Mouse (Mus musculus): ENCODE measurements around the gene Tacc3. TPM values are rescaled to one million over a fixed set of nuclear protein-coding genes. Genes with fewer than 3 reads are reported as not detected.

Tacc3 gene
- polyA plus RNA-seq, 1 experiment from 2014 or later, result 27.9 TPM

GRCm38 (mm10) chr5:33657251-33657786 lies 609 bp upstream of the Tacc3 start:
- no peaks in the 10 kb centered on the region for H3K9me3 ChIP-seq
- H3K4me3 ChIP-seq, result peak overlapping the region; percentile 71
- peak overlapping the region; percentile 76 for H3K4me2 ChIP-seq
- peak; percentile 43 for ATAC-seq (replicated peaks)
- peak overlapping the region; percentile 67 for H3K9ac ChIP-seq
- WGBS, result under 1% methylated on average over 32 of the region's 32 CpGs
- peak overlapping the region; percentile 93 for H3K27ac ChIP-seq
- no peaks in the 10 kb centered on the region for H3K27me3 ChIP-seq (replicated peaks)
- H3K4me1 ChIP-seq, result peaks cover 35% of the 10 kb centered on the region
- 0 out of 2 replicates have a peak, but pooled peaks cover 3% of the 10 kb centered on the region for H3K36me3 ChIP-seq (replicated peaks)

DNA sequence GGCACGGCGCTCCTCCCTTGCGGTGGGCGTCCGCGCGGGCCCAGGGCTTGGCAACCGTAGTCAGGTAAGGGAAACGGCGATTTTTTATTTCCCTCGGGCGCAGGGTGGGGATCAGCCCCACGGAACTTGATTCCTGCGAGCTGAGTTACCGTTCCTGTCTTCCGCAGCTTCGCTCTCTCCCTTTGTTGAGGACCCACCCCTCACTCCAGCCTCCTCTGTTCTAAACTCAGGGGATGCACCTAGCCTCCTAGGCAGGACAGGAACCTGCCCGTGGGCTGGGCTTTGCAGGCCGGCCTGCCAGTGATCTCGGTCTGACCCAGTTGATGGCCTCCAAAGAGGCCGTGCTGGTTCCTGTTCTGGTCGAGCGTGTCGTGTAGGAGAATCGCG lies 729 bp downstream of the Tacc3 start:
- Histone ChIP-seq H3K9me3 (no peaks in the 10 kb centered on the region), H3K4me2 (peak overlapping the region; percentile 76), H3K27me3 (replicated peaks) (no peaks in the 10 kb centered on the region), H3K36me3 (replicated peaks) (0 out of 2 replicates have a peak, but pooled peaks cover 3% of the 10 kb centered on the region), H3K27ac (0 out of 2 replicates have a peak overlapping the region, but pooled peaks have one; percentile 93), H3K9ac (peak overlapping the region; percentile 21), H3K4me1 (peaks cover 32% of the 10 kb centered on the region), H3K4me3 (peak overlapping the region; percentile 71)
- ATAC-seq (replicated peaks), result peak; percentile 14
- WGBS, result 0% methylated on average over 26 of the region's 26 CpGs

- no peak for ATAC-seq (replicated peaks)
These were observed 10.3 kb downstream of the Tacc3 start for GRCm38 (mm10) chr5:33668223-33668622.

GRCm38 (mm10) chr5:33671659-33672058 lies 13.7 kb downstream of the Tacc3 start:
- no peak overlapping the region for H3K4me2 ChIP-seq
- no peaks in the 10 kb centered on the region for H3K27me3 ChIP-seq (replicated peaks)
- H3K27ac ChIP-seq, result no peak overlapping the region
- H3K9ac ChIP-seq, result no peak overlapping the region
- peaks cover 4% of the 10 kb centered on the region; the same call in 1 of the 2 replicates for H3K36me3 ChIP-seq (replicated peaks)
- peaks cover 9% of the 10 kb centered on the region for H3K4me1 ChIP-seq
- ATAC-seq (replicated peaks), result no peak
- no peaks in the 10 kb centered on the region for H3K9me3 ChIP-seq
- 91% methylated on average over 5 of the region's 5 CpGs for WGBS
- H3K4me3 ChIP-seq, result no peak overlapping the region

More at GRCm38 (mm10) chr5:33668223-33668622, 10.3 kb downstream of the Tacc3 start:
- Histone ChIP-seq H3K27ac (no peak overlapping the region), H3K27me3 (replicated peaks) (no peaks in the 10 kb centered on the region), H3K4me3 (no peak overlapping the region), H3K9ac (no peak overlapping the region), H3K4me1 (no peaks in the 10 kb centered on the region), H3K9me3 (no peaks in the 10 kb centered on the region), H3K4me2 (no peak overlapping the region), H3K36me3 (replicated peaks) (peaks cover 4% of the 10 kb centered on the region; the same call in 1 of the 2 replicates)

DNA sequence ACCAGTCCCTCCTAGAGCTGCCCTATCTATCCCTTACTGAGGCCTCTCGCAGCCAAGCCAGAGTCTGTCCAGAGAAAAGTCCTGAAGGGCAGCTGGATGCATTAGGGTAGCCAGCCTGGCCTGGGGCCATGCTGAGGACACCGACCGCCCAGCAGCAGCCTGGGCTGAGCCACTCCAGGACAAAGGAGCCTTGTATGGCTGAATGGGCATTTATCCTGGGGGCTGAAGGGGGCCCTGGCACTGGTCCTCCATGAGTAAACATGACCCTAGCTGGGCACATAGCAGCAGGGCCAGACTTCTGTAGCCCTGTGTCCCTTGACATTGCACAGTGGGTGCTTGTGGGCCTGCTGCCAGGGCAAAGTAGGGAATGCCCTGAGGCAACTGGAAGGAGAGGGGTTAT lies 16.5 kb downstream of the Tacc3 start:
- H3K4me3 ChIP-seq, result no peak overlapping the region
- H3K4me1 ChIP-seq, result peaks cover 9% of the 10 kb centered on the region
- no peaks in the 10 kb centered on the region for H3K36me3 ChIP-seq (replicated peaks)
- 56% methylated on average over 3 of the region's 3 CpGs for WGBS
- no peak overlapping the region for H3K9ac ChIP-seq
- no peaks in the 10 kb centered on the region for H3K27me3 ChIP-seq (replicated peaks)
- no peaks in the 10 kb centered on the region for H3K9me3 ChIP-seq
- ATAC-seq (replicated peaks), result peak; percentile 58
- no peak overlapping the region for H3K4me2 ChIP-seq
- H3K27ac ChIP-seq, result peak overlapping the region; percentile 25; the same call in 1 of the 2 replicates

DNA sequence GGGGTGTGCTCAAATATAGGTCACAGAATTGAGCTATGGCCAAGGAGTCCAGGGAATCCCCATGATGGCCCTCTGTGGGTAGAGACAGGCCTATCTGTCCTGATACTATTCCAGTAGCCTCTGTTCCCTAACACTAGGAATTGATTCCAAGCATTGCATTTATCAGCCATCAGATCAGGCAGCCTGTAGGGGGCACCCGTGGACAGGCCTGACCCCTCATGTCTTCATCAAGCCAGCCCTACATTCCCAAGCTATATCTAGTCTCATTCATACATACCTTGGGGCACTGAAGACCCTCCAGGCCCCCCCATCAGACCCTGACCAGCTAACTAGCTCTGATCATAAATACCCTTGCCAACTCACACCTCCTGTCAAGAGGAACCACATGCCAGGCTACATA lies 18.0 kb downstream of the Tacc3 start:
- Histone ChIP-seq H3K9ac (no peak overlapping the region), H3K27ac (no peak overlapping the region), H3K36me3 (replicated peaks) (no peaks in the 10 kb centered on the region), H3K9me3 (no peaks in the 10 kb centered on the region), H3K4me1 (peaks cover 9% of the 10 kb centered on the region), H3K27me3 (replicated peaks) (no peaks in the 10 kb centered on the region), H3K4me2 (no peak overlapping the region), H3K4me3 (no peak overlapping the region)
- ATAC-seq (replicated peaks), result no peak
- WGBS, result 0% methylated on average over 1 of the region's 1 CpGs

- no peak for ATAC-seq (replicated peaks)
- Histone ChIP-seq H3K4me1 (peaks cover 9% of the 10 kb centered on the region), H3K4me2 (no peak overlapping the region), H3K36me3 (replicated peaks) (no peaks in the 10 kb centered on the region), H3K9me3 (no peaks in the 10 kb centered on the region), H3K4me3 (no peak overlapping the region), H3K27me3 (replicated peaks) (no peaks in the 10 kb centered on the region), H3K9ac (no peak overlapping the region), H3K27ac (no peak overlapping the region)
- WGBS, result 81% methylated on average over 5 of the region's 5 CpGs
These were observed 20.3 kb downstream of the Tacc3 start for GRCm38 (mm10) chr5:33678244-33678643.

GRCm38 (mm10) chr5:33681044-33681443 lies 23.1 kb downstream of the Tacc3 start:
- no peaks in the 10 kb centered on the region for H3K4me1 ChIP-seq
- no peaks in the 10 kb centered on the region for H3K36me3 ChIP-seq (replicated peaks)
- H3K27me3 ChIP-seq (replicated peaks), result 0 out of 2 replicates have a peak, but pooled peaks cover 5% of the 10 kb centered on the region
- no peak overlapping the region for H3K9ac ChIP-seq
- ATAC-seq (replicated peaks), result no peak
- 79% methylated on average over 3 of the region's 3 CpGs for WGBS
- H3K9me3 ChIP-seq, result no peaks in the 10 kb centered on the region
- H3K4me2 ChIP-seq, result no peak overlapping the region
- no peak overlapping the region for H3K4me3 ChIP-seq
- no peak overlapping the region for H3K27ac ChIP-seq

DNA sequence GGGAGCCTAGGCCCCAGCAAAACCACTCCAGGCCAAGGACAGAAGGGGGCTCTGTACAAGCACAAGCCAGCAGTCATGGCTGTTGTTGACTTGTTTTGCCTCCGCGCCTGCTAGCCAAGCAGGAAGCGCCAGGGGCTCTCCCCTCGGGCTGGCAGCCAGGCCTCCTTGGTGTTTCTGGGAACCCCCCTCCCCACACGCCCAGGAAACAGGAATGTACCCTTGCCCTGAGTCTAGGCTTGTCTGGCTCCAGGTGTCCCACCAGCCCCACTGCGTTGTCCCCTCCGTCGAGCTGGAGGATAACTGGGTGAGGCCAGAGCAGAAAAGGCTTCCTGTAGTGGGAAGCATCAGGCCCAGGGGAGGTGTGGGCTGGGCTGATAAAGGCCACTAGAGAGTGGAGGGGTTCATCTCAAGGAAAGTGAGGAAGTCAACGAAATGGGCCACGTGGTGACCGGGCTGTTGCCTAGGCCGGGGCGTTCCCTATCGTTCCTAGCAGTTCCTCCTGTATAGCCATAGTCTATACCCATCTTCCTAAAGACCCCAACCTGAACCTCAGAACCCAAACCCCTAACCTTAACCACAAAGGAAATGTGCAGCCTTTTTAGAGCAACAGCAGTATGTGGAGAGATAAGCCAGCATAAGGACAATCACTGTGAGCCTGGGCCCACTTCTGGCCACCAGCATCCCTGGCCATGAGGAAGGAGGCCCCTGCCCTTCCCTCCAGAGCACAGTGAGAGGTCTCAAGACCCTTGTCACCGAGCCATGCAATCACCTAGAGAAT lies 23.9 kb downstream of the Tacc3 start:
- H3K27me3 ChIP-seq (replicated peaks), result 0 out of 2 replicates have a peak, but pooled peaks cover 5% of the 10 kb centered on the region
- H3K4me1 ChIP-seq, result no peaks in the 10 kb centered on the region
- ATAC-seq (replicated peaks), result no peak
- 83% methylated on average over 15 of the region's 15 CpGs for WGBS
- no peak overlapping the region for H3K4me3 ChIP-seq
- no peaks in the 10 kb centered on the region for H3K9me3 ChIP-seq
- H3K36me3 ChIP-seq (replicated peaks), result no peaks in the 10 kb centered on the region
- H3K27ac ChIP-seq, result no peak overlapping the region
- no peak overlapping the region for H3K4me2 ChIP-seq
- H3K9ac ChIP-seq, result no peak overlapping the region

- no peaks in the 10 kb centered on the region for H3K9me3 ChIP-seq
- no peak overlapping the region for H3K9ac ChIP-seq
- no peak overlapping the region for H3K4me2 ChIP-seq
- no peak overlapping the region for H3K4me3 ChIP-seq
- H3K27ac ChIP-seq, result no peak overlapping the region
- 70% methylated on average over 4 of the region's 4 CpGs for WGBS
- no peaks in the 10 kb centered on the region for H3K36me3 ChIP-seq (replicated peaks)
- no peaks in the 10 kb centered on the region for H3K4me1 ChIP-seq
- peaks cover 5% of the 10 kb centered on the region; the same call in 1 of the 2 replicates for H3K27me3 ChIP-seq (replicated peaks)
- ATAC-seq (replicated peaks), result no peak
These were observed 25.0 kb downstream of the Tacc3 start for GRCm38 (mm10) chr5:33682963-33683362.

DNA sequence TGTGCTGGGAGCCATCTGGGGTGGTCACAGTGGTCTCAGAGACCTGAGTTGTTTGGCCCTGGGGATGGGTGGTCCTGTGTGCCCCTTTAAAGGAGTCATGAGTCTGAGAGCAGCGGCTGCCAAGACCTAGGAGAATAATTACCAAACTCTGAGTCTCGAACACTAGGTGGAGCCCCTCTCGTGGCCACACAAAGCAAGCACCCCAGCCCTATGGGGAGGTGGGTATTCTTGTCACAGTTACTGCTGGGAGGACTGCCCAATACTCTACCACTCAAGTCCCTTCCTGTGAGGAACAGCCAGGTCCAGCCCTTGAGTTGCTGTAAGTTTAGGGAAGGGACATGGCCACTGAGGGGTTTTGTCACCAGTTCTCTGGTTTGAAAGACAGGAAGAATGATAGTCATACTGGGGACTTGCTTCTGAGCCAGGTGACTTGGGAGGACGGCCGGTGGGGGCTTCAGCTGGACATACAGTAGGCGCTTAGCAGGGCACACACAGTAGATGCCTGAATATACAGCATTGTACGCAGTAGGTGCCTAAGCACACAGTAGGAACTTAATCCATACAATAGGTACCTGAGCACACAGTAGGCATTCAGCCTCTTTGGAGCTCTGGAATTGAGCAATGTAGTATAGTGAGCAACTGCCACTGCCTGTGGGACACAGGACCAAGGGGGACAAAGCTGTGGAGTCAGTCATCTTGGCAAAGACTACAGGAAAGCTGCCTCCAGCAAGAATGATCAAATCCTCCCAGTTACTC lies 26.1 kb downstream of the Tacc3 start:
- Histone ChIP-seq H3K4me2 (no peak overlapping the region), H3K36me3 (replicated peaks) (no peaks in the 10 kb centered on the region), H3K27me3 (replicated peaks) (peaks cover 5% of the 10 kb centered on the region; the same call in 1 of the 2 replicates), H3K4me3 (no peak overlapping the region), H3K9me3 (no peaks in the 10 kb centered on the region), H3K27ac (no peak overlapping the region), H3K4me1 (peaks cover 6% of the 10 kb centered on the region; the same call in 1 of the 2 replicates), H3K9ac (no peak overlapping the region)
- ATAC-seq (replicated peaks), result peak; percentile 39; the same call in 1 of the 2 replicates
- WGBS, result 46% methylated on average over 7 of the region's 7 CpGs

GRCm38 (mm10) chr5:33684932-33685331 lies 27.0 kb downstream of the Tacc3 start:
- H3K36me3 ChIP-seq (replicated peaks), result no peaks in the 10 kb centered on the region
- no peak overlapping the region for H3K9ac ChIP-seq
- H3K4me3 ChIP-seq, result no peak overlapping the region
- H3K27me3 ChIP-seq (replicated peaks), result peaks cover 5% of the 10 kb centered on the region; the same call in 1 of the 2 replicates
- no peak overlapping the region for H3K4me2 ChIP-seq
- no peak for ATAC-seq (replicated peaks)
- H3K27ac ChIP-seq, result no peak overlapping the region
- peaks cover 15% of the 10 kb centered on the region for H3K4me1 ChIP-seq
- WGBS, result 88% methylated on average over 4 of the region's 4 CpGs
- H3K9me3 ChIP-seq, result no peaks in the 10 kb centered on the region
